Mouse (Mus musculus) ES-E14 (cell line): ENCODE data around the gene C1ra. TPM values are rescaled to one million over a fixed set of nuclear protein-coding genes. Genes with fewer than 3 reads are reported as not detected.
"Not testable (repeated sequence)": the region's sequence is repeated elsewhere in the genome, so short reads cannot be mapped to it uniquely, and the experiment has no call there.

ENCODE experiments used
- DNase-seq: peaks from one replicate; pipeline ENCODE4 v3.0.0-alpha.2; 2013; ENCODE audit warnings: low read depth, low spot score
- H3K27ac ChIP-seq: 2 replicates; pipeline ENCODE4 v1.5.1; 2012; ENCODE audit warnings: low read depth, mild to moderate bottlenecking, low read length, moderate library complexity, mixed read lengths; ENCODE audit not compliant: poor library complexity, insufficient read depth, severe bottlenecking
- H3K36me3 ChIP-seq: 2 replicates; pipeline ENCODE4 v1.6.1; 2012; ENCODE audit warnings: mild to moderate bottlenecking, low read length, moderate library complexity, mixed read lengths; ENCODE audit not compliant: control insufficient read depth, poor library complexity, insufficient read depth, severe bottlenecking
- H3K4me1 ChIP-seq, 2 experiments: fragments of 150-350 bp in 1 of 2; sonication (generic) in 1 of 2; 2 replicates each; pipeline ENCODE4 v1.6.1; 2012; ENCODE audit warnings: low read length in 2 of 2, mild to moderate bottlenecking in 1 of 2, mixed read lengths in 1 of 2; ENCODE audit not compliant: control insufficient read depth in 2 of 2, insufficient read depth in 2 of 2, poor library complexity in 1 of 2
- H3K4me3 ChIP-seq, 2 experiments: fragments of 150-350 bp in 1 of 2; sonication (generic) in 1 of 2; 2 replicates each; pipeline ENCODE4 v1.5.1; 2012; ENCODE audit warnings: low read length in 2 of 2, low read depth in 1 of 2, mild to moderate bottlenecking in 1 of 2, mixed read lengths in 1 of 2; ENCODE audit not compliant: insufficient read depth in 1 of 2, poor library complexity in 1 of 2, severe bottlenecking in 1 of 2
- H3K9ac ChIP-seq: 2 replicates; pipeline ENCODE4 v1.6.1; 2012; ENCODE audit warnings: low read depth, mild to moderate bottlenecking, low read length, mixed read lengths; ENCODE audit not compliant: poor library complexity, insufficient read depth, severe bottlenecking
- H3K9me3 ChIP-seq: fragments of 150-350 bp; sonication (generic); 2 replicates; pipeline ENCODE4 v1.6.1; 2012; ENCODE audit warnings: low read depth, mild to moderate bottlenecking, low read length; ENCODE audit not compliant: control insufficient read depth, insufficient read depth
- CHD2 ChIP-seq: IDR thresholded peaks from 2 replicates; pipeline ENCODE4 v1.6.1; 2014; ENCODE audit warnings: mild to moderate bottlenecking, low read depth, low read length, inconsistent platforms
- HCFC1 ChIP-seq: IDR thresholded peaks from 2 replicates; pipeline ENCODE4 v1.6.1; 2012; ENCODE audit warnings: low read length, inconsistent platforms, borderline replicate concordance; ENCODE audit not compliant: insufficient read depth
- MAFK ChIP-seq: IDR thresholded peaks from 2 replicates; pipeline ENCODE4 v1.6.1; 2014; ENCODE audit warnings: mild to moderate bottlenecking, low read depth, low read length, inconsistent platforms; ENCODE audit not compliant: insufficient read depth
- ZC3H11A ChIP-seq: IDR thresholded peaks from 2 replicates; pipeline ENCODE4 v1.6.1; 2012; ENCODE audit warnings: low read depth, mild to moderate bottlenecking, inconsistent platforms, low read length, borderline replicate concordance
- ZNF384 ChIP-seq: IDR thresholded peaks from 2 replicates; pipeline ENCODE4 v1.6.1; 2012; ENCODE audit warnings: low read depth, low read length, inconsistent platforms
- in situ Hi-C, 2 experiments: fragments of 600-800 bp; cut with MboI; formaldehyde crosslinking; loops; one replicate each; pipeline ENCODE4 v1.15.1; 2025; ENCODE audit warnings: low sequenced_read_pairs in 2 of 2, inconsistent platforms in 1 of 2; ENCODE audit not compliant: unreplicated experiment in 2 of 2
- total RNA-seq: library from RNA; depleted of rRNA; stranded (reverse); fragments of 300-350 nt; gene quantifications from 2 replicates; pipeline ENCODE4 v1.2.3, GENCODE M21; 2012

Gene C1ra
- total RNA-seq, 1 experiment: 0.31 TPM

DNA sequence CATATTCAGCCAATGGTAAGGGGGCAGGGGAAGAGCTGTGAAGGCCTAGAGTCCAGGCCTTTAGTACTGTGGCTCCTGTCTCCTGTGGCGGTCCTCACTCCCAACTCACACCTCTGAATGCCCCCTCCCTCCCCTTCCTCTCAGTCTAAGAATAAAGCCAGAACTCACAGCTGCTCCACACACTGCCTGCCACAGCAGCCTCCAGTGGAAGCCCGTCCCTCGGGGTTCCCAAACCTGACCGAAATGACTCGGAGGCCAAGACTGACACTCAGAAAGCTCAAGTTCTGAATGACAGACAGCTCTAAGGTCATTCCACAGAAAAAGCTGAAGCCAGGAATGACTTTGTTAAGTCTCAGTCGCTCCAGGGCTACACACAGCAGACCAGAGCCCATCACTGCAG, 46.5 kb upstream of the C1ra start:
- DNase-seq: no peak
- no peaks in the 10 kb centered on the region for H3K9me3 ChIP-seq
- H3K36me3 ChIP-seq: no peaks in the 10 kb centered on the region
- 0 out of 2 replicates have a peak overlapping the region, but pooled peaks have one; percentile 11 for H3K9ac ChIP-seq
- no peaks in the 10 kb centered on the region; a peak in 1 of 4 replicates for H3K4me1 ChIP-seq
- H3K27ac ChIP-seq: no peak overlapping the region
- in situ Hi-C loops: no loop called here
- H3K4me3 ChIP-seq: no peak overlapping the region
- TF ChIP-seq HCFC1: no peak
- TF ChIP-seq CHD2: no peak
- TF ChIP-seq ZNF384: no peak
- no peak for TF ChIP-seq ZC3H11A
- TF ChIP-seq MAFK: no peak

DNA sequence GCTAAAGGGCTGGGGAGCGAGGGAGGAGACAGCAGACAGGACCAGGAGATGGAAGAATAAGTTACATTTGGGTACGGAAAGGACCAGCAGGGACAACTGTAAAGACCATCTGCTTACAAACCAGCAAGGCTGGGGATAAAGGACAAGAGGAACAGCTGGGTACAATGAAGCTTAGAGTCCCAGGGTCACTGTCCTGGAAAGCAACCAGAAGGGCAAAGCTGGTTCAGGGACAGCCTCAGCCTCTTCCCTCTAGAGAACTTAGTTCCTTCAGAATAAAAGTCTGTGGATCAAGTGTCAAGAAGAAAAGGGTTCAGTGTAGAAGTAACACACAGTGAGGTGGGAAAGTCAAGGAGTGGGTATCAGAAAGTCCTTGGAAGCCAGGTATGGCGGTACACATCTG, 41.1 kb upstream of the C1ra start:
- DNase-seq: no peak
- no peak for TF ChIP-seq CHD2
- no peak for TF ChIP-seq ZC3H11A
- TF ChIP-seq HCFC1: no peak
- TF ChIP-seq ZNF384: no peak
- Histone ChIP-seq H3K9ac (no peak overlapping the region), H3K9me3 (no peaks in the 10 kb centered on the region), H3K27ac (no peak overlapping the region), H3K4me1 (peaks cover 0 to 4% of the 10 kb centered on the region in 2 experiments; a peak in 3 of 4 replicates), H3K4me3 (no peak overlapping the region), H3K36me3 (peaks cover 2% of the 10 kb centered on the region)
- in situ Hi-C loops: no loop called here

DNA sequence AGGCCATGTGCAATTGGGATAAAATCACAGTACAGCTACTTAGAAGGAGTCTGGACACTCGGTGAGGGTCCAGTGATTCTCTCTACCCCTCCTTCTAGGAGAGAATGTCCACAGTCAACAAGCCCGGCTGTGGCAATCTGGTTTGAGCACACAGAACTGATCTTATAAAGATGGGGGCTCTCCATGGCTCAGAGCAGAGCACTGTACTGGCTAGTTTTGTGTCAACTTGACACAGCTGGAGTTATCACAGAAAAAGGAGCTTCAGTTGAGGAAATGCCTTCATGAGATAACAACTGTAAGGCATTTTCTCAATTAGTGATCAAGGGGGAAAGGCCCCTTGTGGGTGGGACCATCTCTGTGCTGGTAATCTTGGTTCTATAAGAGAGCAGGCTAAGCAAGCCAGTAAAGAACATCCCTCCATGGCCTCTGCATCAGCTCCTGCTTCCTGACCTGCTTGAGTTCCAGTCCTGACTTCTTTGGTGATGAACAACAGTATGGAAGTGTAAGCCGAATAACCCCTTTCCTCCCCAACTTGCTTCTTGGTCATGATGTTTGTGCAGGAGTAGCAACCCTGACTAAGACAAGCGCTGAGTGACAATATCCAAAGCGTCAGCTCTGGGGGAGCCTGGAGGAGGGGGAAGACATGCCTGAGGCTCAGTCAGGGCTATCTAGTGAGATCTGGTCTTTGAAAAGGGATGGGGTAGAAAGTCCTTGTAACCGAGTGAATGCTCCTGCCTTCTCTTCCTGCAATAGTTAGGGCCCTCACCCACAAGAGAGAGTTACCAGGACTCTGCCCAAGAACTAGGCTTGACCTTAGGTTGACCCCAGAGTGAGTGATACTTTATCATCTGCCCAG, 40.2 kb upstream of the C1ra start:
- DNase-seq, H3K9ac ChIP-seq, H3K27ac ChIP-seq, H3K4me1 ChIP-seq, H3K9me3 ChIP-seq, H3K4me3 ChIP-seq, in situ Hi-C loops: not testable (repeated sequence)
- peaks cover 11% of the 10 kb centered on the region for H3K36me3 ChIP-seq

DNA sequence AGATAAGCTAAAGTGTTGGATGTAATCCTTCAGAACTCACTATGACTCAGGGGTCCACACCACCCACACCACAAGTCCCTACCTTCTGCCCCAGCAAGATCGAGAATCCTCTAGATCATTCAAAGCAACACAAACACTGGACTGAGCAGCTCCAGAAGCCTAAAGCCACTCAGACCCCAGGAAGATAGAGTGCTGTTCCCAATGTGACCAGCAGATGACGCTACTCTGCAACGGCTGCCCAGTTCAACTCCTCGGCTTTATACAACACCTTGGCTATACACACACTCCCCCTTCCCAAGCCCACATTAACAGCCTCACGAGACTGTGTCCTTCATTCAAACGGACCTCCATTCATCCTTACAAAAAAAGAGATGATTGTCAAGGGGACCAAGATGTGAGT, 39.4 kb upstream of the C1ra start:
- peak; percentile 11; the same call in 1 of the 2 replicates for TF ChIP-seq ZC3H11A
- no peak for TF ChIP-seq HCFC1
- Histone ChIP-seq H3K9ac (peak overlapping the region; percentile 25; the same call in 1 of the 2 replicates), H3K27ac (no peak overlapping the region), H3K9me3 (no peaks in the 10 kb centered on the region), H3K4me1 (peaks cover 4% of the 10 kb centered on the region in 2 experiments; a peak in 3 of 4 replicates), H3K36me3 (peaks cover 11% of the 10 kb centered on the region), H3K4me3 (no peak overlapping the region)
- in situ Hi-C loops: no loop called here
- no peak for DNase-seq

DNA sequence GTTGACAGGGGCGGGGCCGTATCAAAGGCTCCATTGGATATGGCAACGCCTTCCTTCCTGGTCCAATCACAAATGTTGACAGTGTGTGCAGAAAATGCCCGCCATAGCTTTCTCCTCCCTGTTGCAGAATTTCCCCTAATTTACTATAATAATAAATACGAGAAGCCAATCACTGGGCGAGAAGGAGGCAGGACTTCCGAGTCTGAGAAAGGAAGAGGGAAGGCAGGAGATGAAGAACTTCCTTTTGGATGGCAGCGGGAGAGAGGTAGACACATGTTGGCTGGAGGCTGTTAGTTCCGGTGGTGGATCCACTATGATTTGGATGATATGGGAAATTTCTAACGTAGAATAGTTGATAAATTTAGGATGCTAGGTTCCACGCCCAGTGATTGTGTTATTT, 37.6 kb upstream of the C1ra start:
- TF ChIP-seq HCFC1 (no peak), ZNF384 (no peak), MAFK (no peak), CHD2 (no peak), ZC3H11A (no peak)
- Histone ChIP-seq H3K9me3 (no peaks in the 10 kb centered on the region), H3K4me1 (peaks cover 4 to 15% of the 10 kb centered on the region in 2 experiments), H3K4me3 (peak overlapping the region; percentile 76 to 83), H3K36me3 (peaks cover 11% of the 10 kb centered on the region), H3K27ac (peak overlapping the region; percentile 88), H3K9ac (peak overlapping the region; percentile 94)
- no peak for DNase-seq
- in situ Hi-C loops: no loop called here

DNA sequence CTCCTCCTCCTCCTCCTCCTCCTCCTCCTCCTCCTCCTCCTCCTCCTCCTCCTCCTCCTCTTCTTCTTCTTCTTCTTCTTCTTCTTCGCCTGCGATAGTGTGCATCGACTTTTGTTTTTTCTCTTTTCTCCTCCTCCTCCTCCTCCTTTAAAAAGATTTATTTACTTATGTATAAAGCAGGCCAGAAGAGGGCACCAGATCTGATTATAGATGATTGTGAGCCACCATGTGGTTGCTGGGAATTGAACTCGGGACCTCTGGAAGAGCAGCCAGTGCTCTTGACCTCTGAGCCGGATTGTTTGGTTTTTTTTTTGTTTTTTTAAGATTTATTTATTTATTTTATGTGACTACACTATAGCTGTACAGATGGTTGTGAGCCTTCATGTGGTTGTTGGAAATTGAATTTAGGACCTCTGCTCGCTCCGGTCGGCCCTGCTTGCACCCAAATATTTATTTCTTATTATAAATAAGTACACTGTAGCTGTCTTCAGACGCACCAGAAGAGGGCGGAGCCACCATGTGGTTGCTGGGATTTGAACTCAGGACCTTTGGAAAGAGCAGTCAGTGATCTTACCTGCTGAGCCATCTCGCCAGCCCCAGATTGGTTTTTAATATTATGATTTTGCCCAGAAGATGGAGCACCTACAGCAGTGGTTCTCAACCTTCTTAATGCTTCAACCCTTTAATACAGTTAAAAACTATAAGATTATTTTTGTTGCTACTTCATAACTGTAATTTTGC, 36.7 kb upstream of the C1ra start:
- Histone ChIP-seq H3K4me3 (peak overlapping the region; percentile 76 to 83), H3K9ac (peak overlapping the region; percentile 94), H3K4me1 (peaks cover 4 to 19% of the 10 kb centered on the region in 2 experiments), H3K36me3 (peaks cover 11% of the 10 kb centered on the region), H3K27ac (peak overlapping the region; percentile 88; the same call in 1 of the 2 replicates)
- H3K9me3 ChIP-seq, DNase-seq, in situ Hi-C loops: not testable (repeated sequence)
